Mouse (Mus musculus) CH12.LX (cell line): ENCODE measurements around the gene Gm4778. TPM values are rescaled to one million over a fixed set of nuclear protein-coding genes. Genes with fewer than 3 reads are reported as not detected.

Source experiments
- DNase-seq: peaks from one replicate; pipeline ENCODE4 v3.0.0-alpha.2; 2013; ENCODE audit errors: extremely low read depth
- H3K27ac ChIP-seq: 2 replicates; pipeline ENCODE4 v1.5.1; 2012; ENCODE audit warnings: low read depth, mild to moderate bottlenecking, control low read depth, moderate library complexity; ENCODE audit not compliant: insufficient read depth
- H3K27me3 ChIP-seq: replicated peaks from 2 replicates; pipeline ENCODE3; 2012; ENCODE audit warnings: inconsistent platforms
- H3K36me3 ChIP-seq, 2 experiments: replicated peaks in 1 of 2; 2 replicates each; pipeline versions ENCODE3 to v1.6.1; 2012; ENCODE audit warnings: inconsistent platforms in 1 of 2, low read length in 1 of 2, mild to moderate bottlenecking in 1 of 2, mixed read lengths in 1 of 2, moderate library complexity in 1 of 2; ENCODE audit not compliant: control insufficient read depth in 1 of 2, insufficient read depth in 1 of 2
- H3K4me1 ChIP-seq, 2 experiments: 2 replicates each; pipeline ENCODE4 v1.6.1; 2012; ENCODE audit warnings: inconsistent platforms in 1 of 2, moderate library complexity in 1 of 2; ENCODE audit not compliant: insufficient read depth in 2 of 2, control insufficient read depth in 1 of 2
- H3K4me2 ChIP-seq: 2 replicates; pipeline ENCODE4 v1.6.1; 2012; ENCODE audit warnings: low read depth, mild to moderate bottlenecking, control low read depth; ENCODE audit not compliant: poor library complexity, insufficient read depth, severe bottlenecking
- H3K4me3 ChIP-seq, 3 experiments: fragments of 150-350 bp in 1 of 3; sonication (generic) in 1 of 3; replicated peaks in 1 of 3; 2 replicates each; pipeline versions ENCODE3 to v1.5.1; 2011 to 2012; ENCODE audit warnings: low read depth in 2 of 3, low read length in 2 of 3, mild to moderate bottlenecking in 2 of 3, moderate library complexity in 2 of 3, control low read depth in 1 of 3, improper control_type of control experiment in 1 of 3, inconsistent platforms in 1 of 3, mixed read lengths in 1 of 3; ENCODE audit not compliant: poor library complexity in 1 of 3
- H3K79me2 ChIP-seq: replicated peaks from 2 replicates; pipeline ENCODE4 v1.6.1; 2012; ENCODE audit warnings: mild to moderate bottlenecking, moderate library complexity; ENCODE audit not compliant: control insufficient read depth, poor library complexity, insufficient read depth, severe bottlenecking; ENCODE audit errors: extremely low read depth
- H3K9ac ChIP-seq: 2 replicates; pipeline ENCODE4 v1.6.1; 2012; ENCODE audit warnings: low read depth, mild to moderate bottlenecking, control low read depth, moderate library complexity; ENCODE audit not compliant: insufficient read depth
- H3K9me3 ChIP-seq: replicated peaks from 2 replicates; pipeline ENCODE3; 2012; ENCODE audit warnings: low read length, inconsistent platforms, mixed read lengths
- BHLHE40 ChIP-seq: IDR thresholded peaks from 2 replicates; pipeline ENCODE4 v1.6.1; 2011; ENCODE audit warnings: mild to moderate bottlenecking, low read depth, low read length, improper control_type of control experiment
- GABPA ChIP-seq: IDR thresholded peaks from 2 replicates; pipeline ENCODE4 v1.6.1; 2012; ENCODE audit warnings: low read depth, low read length, improper control_type of control experiment, inconsistent platforms; ENCODE audit not compliant: insufficient replicate concordance
- HCFC1 ChIP-seq: IDR thresholded peaks from 2 replicates; pipeline ENCODE4 v1.6.1; 2012; ENCODE audit warnings: low read depth, mild to moderate bottlenecking, inconsistent platforms, low read length, improper control_type of control experiment
- IRF4 ChIP-seq: IDR thresholded peaks from 2 replicates; pipeline ENCODE4 v1.6.1; 2014; ENCODE audit warnings: low read depth, mild to moderate bottlenecking, inconsistent platforms, low read length, improper control_type of control experiment
- JUND ChIP-seq: conservative IDR thresholded peaks from 2 replicates; pipeline ENCODE4 v1.6.1; 2011; ENCODE audit warnings: low read depth, low read length, improper control_type of control experiment
- MAFK ChIP-seq: IDR thresholded peaks from 2 replicates; pipeline ENCODE4 v1.6.1; 2011; ENCODE audit warnings: low read length, improper control_type of control experiment; ENCODE audit not compliant: insufficient replicate concordance
- MAX ChIP-seq: IDR thresholded peaks from 2 replicates; pipeline ENCODE4 v1.6.1; 2011; ENCODE audit warnings: low read length, improper control_type of control experiment
- MAZ ChIP-seq: IDR thresholded peaks from 2 replicates; pipeline ENCODE4 v1.6.1; 2012; ENCODE audit warnings: low read depth, mild to moderate bottlenecking, inconsistent platforms, low read length, improper control_type of control experiment, moderate library complexity
- MEF2A ChIP-seq: IDR thresholded peaks from 2 replicates; pipeline ENCODE4 v1.6.1; 2014; ENCODE audit warnings: low read depth, mild to moderate bottlenecking, inconsistent platforms, low read length, improper control_type of control experiment, borderline replicate concordance
- MYC ChIP-seq: IDR thresholded peaks from 2 replicates; pipeline ENCODE4 v1.6.1; 2011; ENCODE audit warnings: low read depth, mild to moderate bottlenecking, improper control_type of control experiment, low read length
- NELFE ChIP-seq: IDR thresholded peaks from 2 replicates; pipeline ENCODE4 v1.6.1; 2011; ENCODE audit warnings: low read depth, low read length, improper control_type of control experiment
- NRF1 ChIP-seq: IDR thresholded peaks from 2 replicates; pipeline ENCODE4 v1.6.1; 2014; ENCODE audit warnings: low read depth, mild to moderate bottlenecking, inconsistent platforms, low read length, improper control_type of control experiment, moderate library complexity
- RCOR1 ChIP-seq: conservative IDR thresholded peaks from 2 replicates; pipeline ENCODE4 v1.6.1; 2012; ENCODE audit warnings: low read depth, mild to moderate bottlenecking, inconsistent platforms, low read length, improper control_type of control experiment
- SIN3A ChIP-seq: IDR thresholded peaks from 2 replicates; pipeline ENCODE4 v1.6.1; 2012; ENCODE audit warnings: low read length, improper control_type of control experiment, inconsistent platforms
- TCF12 ChIP-seq: IDR thresholded peaks from 2 replicates; pipeline ENCODE4 v1.6.1; 2014; ENCODE audit warnings: low read depth, mild to moderate bottlenecking, inconsistent platforms, low read length, improper control_type of control experiment
- UBTF ChIP-seq: IDR thresholded peaks from 2 replicates; pipeline ENCODE4 v1.6.1; 2012; ENCODE audit warnings: low read depth, mild to moderate bottlenecking, inconsistent platforms, low read length, improper control_type of control experiment, moderate library complexity
- ZKSCAN1 ChIP-seq: IDR thresholded peaks from 2 replicates; pipeline ENCODE4 v1.6.1; 2012; ENCODE audit warnings: low read depth, inconsistent platforms, low read length, improper control_type of control experiment, borderline replicate concordance
- dilution Hi-C: fragments of 300-500 bp; cut with MboI; formaldehyde crosslinking; loops from 2 replicates; pipeline ENCODE4 v1.14.3; 2020; ENCODE audit warnings: low sequenced_read_pairs; ENCODE audit not compliant: extremely low pct_unique_long_range_greater_than_20kb, extremely low pct_ligation_motif_present
- in situ Hi-C: fragments of 300-500 bp; cut with MboI; formaldehyde crosslinking; loops from 3 replicates; pipeline ENCODE4 v1.14.3; 2019; ENCODE audit warnings: low sequenced_read_pairs, low pct_ligation_motif_present, low pct_unique_long_range_greater_than_20kb, mixed read lengths
- polyA plus RNA-seq: library from polyadenylated mRNA; unstranded; fragments of >175 nt; gene quantifications from 2 replicates; pipeline ENCODE4 v1.2.1, GENCODE M21; 2012; ENCODE audit warnings: low read depth; ENCODE audit not compliant: insufficient read length
- total RNA-seq, 2 experiments: library from RNA; depleted of rRNA; stranded (reverse); fragments of 300-350 nt in 1 of 2; fragments of >200 nt in 1 of 2; gene quantifications; 2 replicates each; pipeline ENCODE4 v1.2.3; 2012 to 2014

The Gm4778 gene
- total and polyA plus RNA-seq, 3 experiments = not detected

DNA sequence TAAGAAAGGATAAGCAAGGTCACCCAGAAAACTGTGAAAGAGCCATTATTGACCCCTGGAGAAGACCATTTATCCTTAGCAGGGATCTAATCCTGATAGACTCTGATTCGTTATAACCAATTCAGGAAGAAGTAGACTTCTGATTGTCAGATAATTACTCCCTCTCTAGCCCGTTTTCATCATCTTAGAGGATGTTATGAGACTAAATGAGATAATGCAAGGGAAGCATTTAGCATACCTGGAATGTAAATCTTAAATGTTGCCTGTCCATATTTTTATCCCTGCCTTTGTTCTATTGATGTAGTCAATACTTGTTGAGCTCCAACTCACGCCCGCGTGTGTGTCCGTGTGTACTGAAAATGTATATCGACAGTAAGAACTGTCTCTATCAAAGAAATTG, 46.7 kb downstream of the Gm4778 start:
- Histone ChIP-seq H3K36me3 (no peaks in the 10 kb centered on the region), H3K9me3 (no peaks in the 10 kb centered on the region), H3K27ac (peak overlapping the region; percentile 60; the same call in 1 of the 2 replicates), H3K4me1 (peaks cover 0 to 11% of the 10 kb centered on the region in 2 experiments; a peak in 2 of 4 replicates), H3K4me3 (peak overlapping the region; percentile 63 to 84 (median 69)), H3K4me2 (peak overlapping the region; percentile 100), H3K9ac (peak overlapping the region; percentile 83), H3K27me3 (no peaks in the 10 kb centered on the region), H3K79me2 (no peaks in the 10 kb centered on the region)
- TF ChIP-seq ZKSCAN1 = no peak
- TF ChIP-seq BHLHE40 = no peak
- no peak; the same call in 1 of the 2 replicates for TF ChIP-seq SIN3A
- in situ Hi-C loops = no loop called here
- dilution Hi-C loops = no loop called here
- DNase-seq = no peak

DNA sequence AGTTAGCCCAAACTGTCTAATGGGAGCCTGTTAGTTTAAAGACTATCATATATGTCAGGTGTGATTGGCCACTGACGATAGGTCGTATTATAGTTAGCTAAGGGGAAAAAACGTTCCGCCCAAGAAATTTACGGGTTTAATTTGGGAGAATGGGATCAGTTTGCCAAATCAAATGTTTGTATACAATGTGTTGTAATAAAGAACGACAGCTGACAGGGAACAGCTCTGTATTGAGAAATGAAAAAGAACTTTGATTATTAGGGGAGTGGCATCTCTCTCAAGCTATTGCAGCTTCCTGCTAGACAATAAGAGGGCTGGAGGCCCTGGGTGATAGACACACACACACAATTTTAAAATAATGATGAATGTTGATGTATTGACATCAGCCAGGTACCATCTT, 47.1 kb downstream of the Gm4778 start:
- in situ Hi-C loops (no loop called here), dilution Hi-C loops (no loop called here)
- H3K9me3 ChIP-seq = no peaks in the 10 kb centered on the region
- no peaks in the 10 kb centered on the region for H3K79me2 ChIP-seq
- H3K27me3 ChIP-seq = no peaks in the 10 kb centered on the region
- H3K4me3 ChIP-seq = peak overlapping the region; percentile 63 to 84 (median 69)
- H3K9ac ChIP-seq = peak overlapping the region; percentile 83
- no peaks in the 10 kb centered on the region for H3K36me3 ChIP-seq
- H3K4me2 ChIP-seq = peak overlapping the region; percentile 100
- H3K27ac ChIP-seq = no peak overlapping the region
- no peak for DNase-seq
- TF ChIP-seq MAFK = no peak
- TF ChIP-seq RCOR1 = no peak
- TF ChIP-seq MEF2A = no peak
- TF ChIP-seq JUND = no peak
- TF ChIP-seq MAZ = no peak
- no peak for TF ChIP-seq BHLHE40
- TF ChIP-seq HCFC1 = no peak
- H3K4me1 ChIP-seq = peaks cover 0 to 11% of the 10 kb centered on the region in 2 experiments; a peak in 2 of 4 replicates

GRCm38 (mm10) chr3:94311376-94311775, 47.5 kb downstream of the Gm4778 start:
- H3K27ac ChIP-seq = no peak overlapping the region
- no peak for TF ChIP-seq MYC
- TF ChIP-seq MAFK = no peak
- TF ChIP-seq BHLHE40 = no peak
- no peak for TF ChIP-seq NRF1
- no peak for TF ChIP-seq GABPA
- TF ChIP-seq MEF2A = no peak
- TF ChIP-seq JUND = no peak
- TF ChIP-seq NELFE = no peak
- no peak for TF ChIP-seq RCOR1
- no peak for TF ChIP-seq TCF12
- no peak for TF ChIP-seq IRF4
- TF ChIP-seq UBTF = no peak
- no peak for TF ChIP-seq MAZ
- TF ChIP-seq MAX = no peak
- TF ChIP-seq SIN3A = no peak
- dilution Hi-C loops = no loop called here
- in situ Hi-C loops = no loop called here
- H3K9ac ChIP-seq = 0 out of 2 replicates have a peak overlapping the region, but pooled peaks have one; percentile 83
- peak overlapping the region; percentile 100; the same call in 1 of the 2 replicates for H3K4me2 ChIP-seq
- no peaks in the 10 kb centered on the region for H3K27me3 ChIP-seq
- no peak overlapping the region for H3K4me3 ChIP-seq
- H3K36me3 ChIP-seq = no peaks in the 10 kb centered on the region
- DNase-seq = no peak
- H3K4me1 ChIP-seq = peaks cover 0 to 11% of the 10 kb centered on the region in 2 experiments; a peak in 2 of 4 replicates
- H3K9me3 ChIP-seq = no peaks in the 10 kb centered on the region
- H3K79me2 ChIP-seq = no peaks in the 10 kb centered on the region
